Mouse (Mus musculus) CD4-positive, CD25-positive, alpha-beta regulatory T cell, adult 9 weeks (primary cell): ENCODE measurements around the gene Pcgf6. TPM values are rescaled to one million over a fixed set of nuclear protein-coding genes. Genes with fewer than 3 reads are reported as not detected.

Experiments used
- polyA plus RNA-seq: library from polyadenylated mRNA; unstranded; fragments of 100-300 nt; shearing (Covaris generic); gene quantifications from one replicate; pipeline ENCODE4 v1.2.1, GENCODE M21; 2017

The Pcgf6 gene
- 5.4 TPM for polyA plus RNA-seq

DNA sequence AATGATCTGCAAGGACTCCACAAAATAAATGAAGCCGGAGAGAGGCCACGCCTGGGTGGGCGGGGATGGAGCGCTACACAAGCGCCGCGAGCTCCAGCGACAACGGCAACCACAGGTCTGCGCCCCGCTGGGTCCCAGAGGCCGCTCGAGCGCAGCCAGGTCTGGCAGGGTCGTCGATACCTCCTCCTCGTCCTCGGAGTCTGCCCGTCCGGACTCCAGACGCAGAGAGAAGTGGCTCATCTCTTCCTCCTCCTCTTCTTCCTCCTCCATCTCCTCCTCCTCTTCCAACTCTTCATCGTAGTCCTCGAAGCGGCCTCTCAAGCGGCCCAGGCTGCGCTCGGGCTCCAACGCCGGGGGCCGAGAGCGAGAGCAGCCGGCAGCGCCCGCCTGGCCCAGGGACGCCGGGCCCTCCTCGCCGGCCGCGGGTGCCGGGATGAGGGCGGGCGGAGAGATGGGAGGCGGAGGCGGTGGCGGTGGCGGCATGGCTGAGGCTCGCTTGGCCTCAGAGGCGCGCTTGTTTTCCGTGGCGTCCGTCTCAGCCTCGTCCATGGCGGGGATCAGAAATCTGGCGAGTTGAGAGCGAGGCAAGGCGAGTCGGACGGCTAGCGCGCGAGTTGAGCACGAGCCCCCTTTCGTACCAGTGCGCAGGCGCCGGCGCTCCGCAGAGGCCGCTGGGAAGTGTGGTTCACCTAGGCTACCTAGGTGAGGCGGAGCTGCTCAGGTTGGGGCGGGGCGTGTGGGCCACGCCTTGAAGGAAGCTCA, at the start of gene Pcgf6:
Gene Pcgf6, minus strand, starts transcription at position 636 of the 762 bp plus-strand sequence.

DNA sequence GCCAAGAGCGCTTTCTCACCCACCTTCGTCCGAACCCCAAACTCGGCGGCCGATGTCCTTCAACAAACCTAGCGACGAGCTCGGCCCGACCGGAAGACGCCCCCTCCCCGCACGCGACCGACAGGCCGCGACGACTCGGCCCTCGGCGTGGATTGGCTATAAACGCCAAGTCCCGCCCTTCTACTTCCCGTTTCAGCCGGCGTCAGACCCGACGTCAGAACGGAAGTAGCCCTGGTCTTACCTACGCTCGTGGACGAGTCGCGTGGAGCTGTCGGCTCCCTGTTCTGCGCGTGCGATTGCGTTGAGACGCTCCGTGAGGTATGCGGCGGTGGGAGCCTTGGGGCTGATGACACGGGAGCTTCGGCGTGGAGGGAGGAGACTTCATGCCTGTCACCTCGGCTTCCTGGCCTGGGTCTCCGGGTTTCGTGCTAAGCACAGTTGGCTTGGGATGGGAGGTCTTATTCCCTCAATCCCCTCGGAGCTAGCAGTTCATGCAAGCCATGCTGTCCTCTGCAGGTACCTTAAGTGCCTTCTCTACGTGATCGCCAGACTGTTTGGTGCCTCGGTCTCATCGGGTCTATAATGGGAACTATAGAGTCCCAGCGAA, 39.9 kb upstream of the Pcgf6 start, which contains the start of the genes Usmg5 and Pdcd11:
Gene Usmg5, minus strand, starts transcription at position 98 of the 607 bp plus-strand sequence.
Gene Pdcd11, plus strand, starts transcription at position 219 of the 607 bp plus-strand sequence.

DNA sequence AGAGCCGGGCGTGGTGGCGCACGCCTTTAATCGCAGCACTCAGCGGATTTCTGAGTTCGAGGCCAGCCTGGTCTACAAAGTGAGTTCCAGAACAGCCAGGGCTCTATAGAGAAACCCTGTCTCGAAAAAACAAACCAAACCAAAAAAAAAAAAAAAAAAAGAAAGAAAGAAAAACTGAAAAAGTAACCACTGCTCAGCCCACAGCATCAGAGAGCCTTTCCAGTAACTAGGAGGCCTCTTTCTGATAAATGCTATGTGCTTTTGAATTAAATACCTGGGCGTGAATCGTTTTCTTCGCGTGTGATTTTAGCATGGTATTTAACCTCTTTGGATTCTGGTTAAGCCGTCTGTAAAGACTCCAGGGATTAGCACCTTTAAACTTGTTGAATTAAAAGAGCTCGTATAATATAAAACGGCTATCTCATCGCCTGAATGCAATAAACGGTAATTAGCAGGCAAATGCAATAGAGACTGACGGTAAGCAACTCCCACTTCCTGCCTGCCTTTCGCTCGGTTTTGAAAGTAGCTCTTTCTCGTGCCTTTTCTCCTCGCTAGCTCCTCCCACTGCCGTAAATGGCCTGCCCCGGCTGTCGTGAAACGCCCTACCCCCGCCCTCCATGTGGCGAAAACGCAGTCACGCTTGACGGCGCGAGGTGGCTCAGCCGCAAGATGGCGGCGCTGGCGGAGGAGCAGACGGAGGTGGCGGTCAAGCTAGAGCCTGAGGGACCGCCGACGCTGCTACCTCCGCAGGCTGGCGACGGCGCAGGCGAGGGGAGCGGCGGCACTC, 16.6 kb upstream of the Pcgf6 start, which contains the start of gene Taf5:
Gene Taf5, plus strand, starts transcription at position 651 of the 787 bp plus-strand sequence.

DNA sequence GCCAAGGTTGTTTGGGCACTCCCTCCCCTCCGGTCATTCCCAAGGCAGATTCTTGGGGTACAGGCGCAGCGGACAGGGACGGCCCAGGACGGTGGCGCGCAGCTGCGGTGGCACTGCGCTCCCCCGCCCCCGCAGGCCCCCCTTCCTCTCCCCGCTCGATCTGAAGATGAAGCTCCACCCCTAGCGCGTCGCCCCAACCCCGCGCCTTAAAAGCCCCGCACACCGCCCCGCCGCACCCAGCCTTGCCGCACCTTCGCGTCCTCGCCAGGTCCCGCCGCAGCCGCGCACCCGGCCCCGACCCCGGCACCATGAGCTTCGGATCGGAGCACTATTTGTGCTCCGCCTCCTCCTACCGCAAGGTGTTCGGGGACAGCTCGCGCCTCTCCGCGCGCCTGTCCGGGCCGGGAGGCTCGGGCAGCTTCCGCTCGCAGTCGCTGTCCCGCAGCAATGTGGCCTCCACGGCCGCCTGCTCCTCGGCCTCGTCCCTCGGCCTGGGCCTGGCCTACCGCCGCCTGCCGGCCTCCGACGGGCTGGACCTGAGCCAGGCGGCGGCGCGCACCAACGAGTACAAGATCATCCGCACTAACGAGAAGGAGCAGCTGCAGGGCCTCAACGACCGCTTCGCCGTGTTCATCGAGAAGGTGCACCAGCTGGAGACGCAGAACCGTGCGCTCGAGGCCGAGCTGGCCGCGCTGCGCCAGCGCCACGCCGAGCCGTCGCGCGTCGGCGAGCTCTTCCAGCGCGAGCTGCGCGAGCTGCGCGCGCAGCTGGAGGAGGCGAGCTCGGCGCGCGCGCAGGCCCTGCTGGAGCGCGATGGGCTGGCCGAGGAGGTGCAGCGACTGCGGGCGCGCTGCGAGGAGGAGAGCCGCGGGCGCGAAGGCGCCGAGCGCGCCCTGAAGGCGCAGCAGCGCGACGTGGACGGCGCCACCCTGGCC, 36.0 kb downstream of the Pcgf6 start, which contains the start of the genes Ina and Nt5c2:
Gene Ina, plus strand, starts transcription at position 252 of the 935 bp plus-strand sequence.
Gene Nt5c2, minus strand, starts transcription at position 707 of the 935 bp plus-strand sequence.

Other genes with a start within 250 kb of the Pcgf6 start
- not detected for gene Ina, start 36.2 kb downstream of the Pcgf6 start, polyA plus RNA-seq
- 68.4 TPM for gene Nt5c2, start 35.8 kb downstream of the Pcgf6 start, polyA plus RNA-seq
- gene Taf5, start 16.8 kb upstream of the Pcgf6 start, polyA plus RNA-seq, result 1.2 TPM
- 388 TPM for gene Usmg5, start 39.7 kb upstream of the Pcgf6 start, polyA plus RNA-seq
- gene Pdcd11, start 39.9 kb upstream of the Pcgf6 start, polyA plus RNA-seq, result 25.1 TPM
- gene Calhm2, start 87.4 kb upstream of the Pcgf6 start, polyA plus RNA-seq, result 25.8 TPM
- gene Calhm1, start 93.3 kb upstream of the Pcgf6 start, polyA plus RNA-seq, result not detected
- not detected for gene Calhm3, start 106.9 kb upstream of the Pcgf6 start, polyA plus RNA-seq
- gene Neurl1a, start 127.9 kb upstream of the Pcgf6 start, polyA plus RNA-seq, result not detected